Mouse (Mus musculus): ENCODE measurements around the gene Gm16253. TPM values are rescaled to one million over a fixed set of nuclear protein-coding genes. Genes with fewer than 3 reads are reported as not detected.

The Gm16253 gene
- polyA plus RNA-seq, 1 experiment = not detected

GRCm38 (mm10) chr3:96571336-96571735 lies 5.4 kb upstream of the Gm16253 start:
- DNase-seq (ENCODE audit: extremely low spot score in 1 of 2, low spot score in 1 of 2) = no peak

GRCm38 (mm10) chr3:96571896-96572698 lies 4.7 kb upstream of the Gm16253 start:
- DNase-seq (ENCODE audit: extremely low spot score in 1 of 2, low spot score in 1 of 2) = no peak

- DNase-seq (ENCODE audit: extremely low spot score in 1 of 2, low spot score in 1 of 2) = no peak
Measured at GRCm38 (mm10) chr3:96573611-96574511, 2.9 kb upstream of the Gm16253 start.

- DNase-seq (ENCODE audit: extremely low spot score in 1 of 2, low spot score in 1 of 2) = no peak
Measured at GRCm38 (mm10) chr3:96575272-96575984, 1.4 kb upstream of the Gm16253 start.

GRCm38 (mm10) chr3:96576005-96576658 lies 652 bp upstream of the Gm16253 start:
- no peak for DNase-seq (ENCODE audit: extremely low spot score in 1 of 2, low spot score in 1 of 2)

- no peak for DNase-seq (ENCODE audit: extremely low spot score in 1 of 2, low spot score in 1 of 2)
Measured at GRCm38 (mm10) chr3:96577566-96577965, 782 bp downstream of the Gm16253 start.

GRCm38 (mm10) chr3:96578561-96579238 lies 1.9 kb downstream of the Gm16253 start:
- no peak for DNase-seq (ENCODE audit: extremely low spot score in 1 of 2, low spot score in 1 of 2)

GRCm38 (mm10) chr3:96579239-96579750 lies 2.5 kb downstream of the Gm16253 start:
- DNase-seq (ENCODE audit: extremely low spot score in 1 of 2, low spot score in 1 of 2) = no peak

- peak; percentile 85 to 95 for DNase-seq (ENCODE audit: extremely low spot score in 1 of 2, low spot score in 1 of 2)
Measured at GRCm38 (mm10) chr3:96579885-96580454, 3.2 kb downstream of the Gm16253 start.

- DNase-seq (ENCODE audit: extremely low spot score in 1 of 2, low spot score in 1 of 2) = no peak
Measured at GRCm38 (mm10) chr3:96581141-96581540, 4.4 kb downstream of the Gm16253 start.

- DNase-seq (ENCODE audit: extremely low spot score in 1 of 2, low spot score in 1 of 2) = no peak
Measured at GRCm38 (mm10) chr3:96581771-96582515, 5.2 kb downstream of the Gm16253 start.

- no peak for DNase-seq (ENCODE audit: extremely low spot score in 1 of 2, low spot score in 1 of 2)
Measured at GRCm38 (mm10) chr3:96583386-96583785, 6.6 kb downstream of the Gm16253 start.

GRCm38 (mm10) chr3:96590657-96591056 lies 13.9 kb downstream of the Gm16253 start:
- DNase-seq (ENCODE audit: extremely low spot score in 1 of 2, low spot score in 1 of 2) = no peak

GRCm38 (mm10) chr3:96593374-96593773 lies 16.6 kb downstream of the Gm16253 start:
- no peak for DNase-seq (ENCODE audit: extremely low spot score in 1 of 2, low spot score in 1 of 2)

GRCm38 (mm10) chr3:96593790-96594560 lies 17.2 kb downstream of the Gm16253 start, which contains the start of gene Polr3gl:
TSS of gene Polr3gl (minus strand) at chr3:96594181.
- peak; percentile 89 to 95 for DNase-seq (ENCODE audit: extremely low spot score in 1 of 2, low spot score in 1 of 2)

- DNase-seq (ENCODE audit: extremely low spot score in 1 of 2, low spot score in 1 of 2) = no peak
Measured at GRCm38 (mm10) chr3:96594851-96595250, 18.1 kb downstream of the Gm16253 start.

GRCm38 (mm10) chr3:96595661-96596060 lies 18.9 kb downstream of the Gm16253 start:
- peak; percentile 65 to 68 for DNase-seq (ENCODE audit: extremely low spot score in 1 of 2, low spot score in 1 of 2)

Measured in frontal cortex, adult 2 months (tissue).